Mouse (Mus musculus): Measurements from ENCODE around the gene Cacna1b. TPM values are rescaled to one million over a fixed set of nuclear protein-coding genes. Genes with fewer than 3 reads are reported as not detected.

Cacna1b gene
- polyA plus RNA-seq, 1 experiment from 2014 or later = 0.47 TPM

GRCm38 (mm10) chr2:24605096-24605495 lies 157.9 kb downstream of the Cacna1b start:
- TF ChIP-seq CTCF (IDR thresholded peaks at IDR 0.05; ENCODE audit: low read depth) = no peak
- ATAC-seq = no peak
- Histone ChIP-seq H3K27me3 (replicated peaks; ENCODE audit: control insufficient read depth, insufficient read depth, low read length) (no peaks in the 10 kb centered on the region), H3K9me3 (ENCODE audit: control insufficient read depth) (no peaks in the 10 kb centered on the region), H3K9ac (ENCODE audit: low read depth, low read length) (no peak overlapping the region), H3K4me3 (ENCODE audit: low read depth, low read length) (no peak overlapping the region), H3K4me2 (replicated peaks; ENCODE audit: low read depth) (no peak overlapping the region), H3K27ac (ENCODE audit: low read depth, low read length) (no peak overlapping the region), H3K36me3 (ENCODE audit: control insufficient read depth, insufficient read depth) (no peaks in the 10 kb centered on the region), H3K4me1 (replicated peaks; ENCODE audit: control insufficient read depth, insufficient read depth, low read length) (no peaks in the 10 kb centered on the region)
- WGBS = 64% methylated on average over 4 of the region's 4 CpGs

GRCm38 (mm10) chr2:24589426-24589825 lies 173.5 kb downstream of the Cacna1b start:
- Histone ChIP-seq H3K4me1 (replicated peaks; ENCODE audit: control insufficient read depth, insufficient read depth, low read length) (no peaks in the 10 kb centered on the region), H3K9me3 (ENCODE audit: control insufficient read depth) (0 out of 2 replicates have a peak, but pooled peaks cover 3% of the 10 kb centered on the region), H3K4me3 (ENCODE audit: low read depth, low read length) (no peak overlapping the region), H3K4me2 (replicated peaks; ENCODE audit: low read depth) (no peak overlapping the region), H3K27me3 (replicated peaks; ENCODE audit: control insufficient read depth, insufficient read depth, low read length) (no peaks in the 10 kb centered on the region), H3K9ac (ENCODE audit: low read depth, low read length) (no peak overlapping the region), H3K36me3 (ENCODE audit: control insufficient read depth, insufficient read depth) (no peaks in the 10 kb centered on the region), H3K27ac (ENCODE audit: low read depth, low read length) (no peak overlapping the region)
- whole genome bisulfite sequencing = 92% methylated on average over 4 of the region's 4 CpGs
- TF ChIP-seq CTCF (IDR thresholded peaks at IDR 0.05; ENCODE audit: low read depth) = no peak
- no peak for ATAC-seq

- no peak for ATAC-seq
- H3K9me3 ChIP-seq (ENCODE audit: control insufficient read depth) = 0 out of 2 replicates have a peak, but pooled peaks cover 3% of the 10 kb centered on the region
Measured at GRCm38 (mm10) chr2:24587999-24588398, 175.0 kb downstream of the Cacna1b start.

GRCm38 (mm10) chr2:24574616-24575015 lies 188.3 kb downstream of the Cacna1b start:
- H3K4me2 ChIP-seq (replicated peaks; ENCODE audit: low read depth) = no peak overlapping the region
- no peak overlapping the region for H3K4me3 ChIP-seq (ENCODE audit: low read depth, low read length)
- ATAC-seq = no peak
- H3K27me3 ChIP-seq (replicated peaks; ENCODE audit: control insufficient read depth, insufficient read depth, low read length) = no peaks in the 10 kb centered on the region
- H3K9ac ChIP-seq (ENCODE audit: low read depth, low read length) = no peak overlapping the region
- peak; percentile 78 for TF ChIP-seq CTCF (IDR thresholded peaks at IDR 0.05; ENCODE audit: low read depth)
- no peaks in the 10 kb centered on the region for H3K9me3 ChIP-seq (ENCODE audit: control insufficient read depth)
- no peaks in the 10 kb centered on the region for H3K36me3 ChIP-seq (ENCODE audit: control insufficient read depth, insufficient read depth)
- WGBS = 20% methylated on average over 3 of the region's 3 CpGs
- no peaks in the 10 kb centered on the region for H3K4me1 ChIP-seq (replicated peaks; ENCODE audit: control insufficient read depth, insufficient read depth, low read length)
- H3K27ac ChIP-seq (ENCODE audit: low read depth, low read length) = no peak overlapping the region

More at GRCm38 (mm10) chr2:24587999-24588398, 175.0 kb downstream of the Cacna1b start:
- no peak overlapping the region for H3K4me3 ChIP-seq (ENCODE audit: low read depth, low read length)
- H3K27me3 ChIP-seq (replicated peaks; ENCODE audit: control insufficient read depth, insufficient read depth, low read length) = no peaks in the 10 kb centered on the region
- H3K27ac ChIP-seq (ENCODE audit: low read depth, low read length) = no peak overlapping the region
- no peaks in the 10 kb centered on the region for H3K4me1 ChIP-seq (replicated peaks; ENCODE audit: control insufficient read depth, insufficient read depth, low read length)
- H3K9ac ChIP-seq (ENCODE audit: low read depth, low read length) = no peak overlapping the region
- no peak for TF ChIP-seq CTCF (IDR thresholded peaks at IDR 0.05; ENCODE audit: low read depth)
- no peaks in the 10 kb centered on the region for H3K36me3 ChIP-seq (ENCODE audit: control insufficient read depth, insufficient read depth)
- no peak overlapping the region for H3K4me2 ChIP-seq (replicated peaks; ENCODE audit: low read depth)

- whole genome bisulfite sequencing = 65% methylated on average over 1 of the region's 1 CpGs
- no peak overlapping the region for H3K4me2 ChIP-seq (replicated peaks; ENCODE audit: low read depth)
- no peaks in the 10 kb centered on the region for H3K9me3 ChIP-seq (ENCODE audit: control insufficient read depth)
- TF ChIP-seq CTCF (IDR thresholded peaks at IDR 0.05; ENCODE audit: low read depth) = no peak
- no peaks in the 10 kb centered on the region for H3K36me3 ChIP-seq (ENCODE audit: control insufficient read depth, insufficient read depth)
- H3K27ac ChIP-seq (ENCODE audit: low read depth, low read length) = no peak overlapping the region
- H3K4me1 ChIP-seq (replicated peaks; ENCODE audit: control insufficient read depth, insufficient read depth, low read length) = no peaks in the 10 kb centered on the region
- H3K9ac ChIP-seq (ENCODE audit: low read depth, low read length) = no peak overlapping the region
- H3K27me3 ChIP-seq (replicated peaks; ENCODE audit: control insufficient read depth, insufficient read depth, low read length) = no peaks in the 10 kb centered on the region
- H3K4me3 ChIP-seq (ENCODE audit: low read depth, low read length) = no peak overlapping the region
- no peak for ATAC-seq
Measured at GRCm38 (mm10) chr2:24570917-24571316, 192.0 kb downstream of the Cacna1b start.

- Histone ChIP-seq H3K4me3 (ENCODE audit: low read depth, low read length) (no peak overlapping the region), H3K4me1 (replicated peaks; ENCODE audit: control insufficient read depth, insufficient read depth, low read length) (no peaks in the 10 kb centered on the region), H3K27ac (ENCODE audit: low read depth, low read length) (no peak overlapping the region), H3K9ac (ENCODE audit: low read depth, low read length) (no peak overlapping the region), H3K27me3 (replicated peaks; ENCODE audit: control insufficient read depth, insufficient read depth, low read length) (no peaks in the 10 kb centered on the region), H3K9me3 (ENCODE audit: control insufficient read depth) (no peaks in the 10 kb centered on the region), H3K36me3 (ENCODE audit: control insufficient read depth, insufficient read depth) (no peaks in the 10 kb centered on the region), H3K4me2 (replicated peaks; ENCODE audit: low read depth) (no peak overlapping the region)
- 7% methylated on average over 3 of the region's 3 CpGs for WGBS
- no peak for ATAC-seq
- peak; percentile 88 for TF ChIP-seq CTCF (IDR thresholded peaks at IDR 0.05; ENCODE audit: low read depth)
Measured at GRCm38 (mm10) chr2:24568555-24568954, 194.4 kb downstream of the Cacna1b start.

Measured in intestine, postnatal 0 days (tissue).